Mouse (Mus musculus) layer of hippocampus, adult 2 months (tissue): Measurements from ENCODE around the gene Zfp423. TPM values are rescaled to one million over a fixed set of nuclear protein-coding genes. Genes with fewer than 3 reads are reported as not detected.

Source experiments
- DNase-seq, 2 experiments: peaks; one replicate each; pipeline ENCODE4 v3.0.0; 2022; ENCODE audit warnings: low spot score in 2 of 2
- H3K27ac ChIP-seq: fragments of 200-600 bp; 2 replicates; pipeline ENCODE4 v1.8.1; 2022
- H3K4me3 ChIP-seq: fragments of 200-600 bp; 2 replicates; pipeline ENCODE4 v1.8.1; 2022; ENCODE audit warnings: mild to moderate bottlenecking
- CTCF ChIP-seq: fragments of 200-600 bp; conservative IDR thresholded peaks from 2 replicates; pipeline ENCODE4 v1.8.1; 2022; ENCODE audit warnings: antibody characterized with exemption, mild to moderate bottlenecking, moderate library complexity
- total RNA-seq, 2 experiments: library from RNA; stranded (reverse); gene quantifications; 2 replicates each; pipeline ENCODE4 v1.2.3; 2021

The Zfp423 gene
- total RNA-seq, 2 experiments from 2014 or later, result 24.0 to 26.6 TPM

- TF ChIP-seq CTCF, result no peak
- DNase-seq, result no peak
- H3K4me3 ChIP-seq, result no peak overlapping the region
- no peak overlapping the region for H3K27ac ChIP-seq
Observed at GRCm38 (mm10) chr8:87620225-87620624, 339.2 kb downstream of the Zfp423 start.

GRCm38 (mm10) chr8:87619529-87619928 lies 339.9 kb downstream of the Zfp423 start:
- DNase-seq, result no peak
- no peak for TF ChIP-seq CTCF
- Histone ChIP-seq H3K4me3 (no peak overlapping the region), H3K27ac (no peak overlapping the region)

DNA sequence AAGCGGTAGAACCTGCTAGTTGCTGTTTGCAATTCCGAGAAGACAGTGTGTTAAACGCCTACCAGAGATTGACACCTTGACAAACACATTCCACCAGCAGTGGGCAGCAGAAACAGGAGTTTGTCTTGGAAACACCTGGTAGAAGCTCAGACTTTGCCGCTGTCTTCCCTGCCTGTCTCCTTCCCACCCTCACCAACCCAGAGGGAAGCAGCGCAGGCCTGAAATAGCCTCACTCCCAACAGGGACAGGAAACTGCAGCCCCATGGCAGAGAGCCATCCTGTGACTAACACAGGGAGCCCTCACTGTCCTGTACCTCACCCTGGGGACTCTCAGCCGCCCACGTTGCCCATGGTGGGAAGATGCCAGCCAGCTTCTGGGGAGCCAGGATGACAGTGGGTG lies 340.3 kb downstream of the Zfp423 start:
- no peak overlapping the region for H3K27ac ChIP-seq
- peak; percentile 31; the same call in 1 of the 2 replicates for TF ChIP-seq CTCF
- DNase-seq, result no peak
- H3K4me3 ChIP-seq, result no peak overlapping the region

DNA sequence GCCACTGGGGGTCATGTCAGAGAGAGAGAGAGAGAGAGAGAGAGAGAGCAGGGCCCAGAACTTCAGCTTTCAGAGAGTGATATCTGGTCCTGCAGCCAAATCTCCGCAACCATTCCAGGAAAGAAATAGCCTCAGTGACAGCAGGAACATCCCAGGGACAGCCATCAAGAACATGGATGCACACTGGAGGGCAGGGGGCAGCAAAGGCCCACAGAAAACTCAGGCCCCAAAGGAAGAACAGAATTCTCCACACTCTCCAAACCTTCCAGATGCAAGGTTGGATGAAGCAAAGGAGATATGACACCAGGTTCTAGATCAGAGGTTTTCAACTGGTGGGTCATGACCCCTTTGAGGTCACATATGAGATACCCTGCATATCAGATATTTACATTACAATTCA lies 345.7 kb downstream of the Zfp423 start:
- DNase-seq, result no peak
- no peak overlapping the region for H3K27ac ChIP-seq
- H3K4me3 ChIP-seq, result no peak overlapping the region
- TF ChIP-seq CTCF, result peak; percentile 44

Other genes starting within 250 kb of the Zfp423 start
- 10 to 100 TPM; 30.7 to 32.1 TPM for gene Cnep1r1, start 159.2 kb upstream of the Zfp423 start, total RNA-seq
- gene Heatr3, start 178.3 kb upstream of the Zfp423 start, total RNA-seq, result 10 to 100 TPM; 30.0 to 32.9 TPM
- gene Tent4b, start 239.6 kb upstream of the Zfp423 start, total RNA-seq, result 10 to 100 TPM; 37.3 to 37.5 TPM